Mouse (Mus musculus) stomach, embryonic 16.5 days (tissue): ENCODE measurements at regions not wholly inside any gene's neighbourhood (a gene's known extent, or its start where the extent isn't known, plus 50 kb on each side); places are given as distances from the start of the nearest gene placed in this dataset.

Source experiments
- ATAC-seq: fragments of 200-750 bp; cut with Nextera tagmentation; 2 replicates; pipeline ENCODE4 v1.8.0; 2017; ENCODE audit warnings: moderate number of reproducible peaks, moderate TSS enrichment; ENCODE audit not compliant: insufficient read depth, low FRiP score
- H3K27ac ChIP-seq: fragments of 300-500 bp; sonication (generic); 2 replicates; pipeline ENCODE4 v1.5.1; 2014; ENCODE audit warnings: low read length
- H3K27me3 ChIP-seq: fragments of 300-500 bp; sonication (generic); 2 replicates; pipeline ENCODE4 v1.6.1; 2014; ENCODE audit warnings: low read length, control low read depth, mixed read lengths; ENCODE audit not compliant: control insufficient read depth, insufficient read depth
- H3K36me3 ChIP-seq: fragments of 300-500 bp; sonication (generic); 2 replicates; pipeline ENCODE4 v1.6.1; 2014; ENCODE audit warnings: low read length; ENCODE audit not compliant: control insufficient read depth, insufficient read depth
- H3K4me1 ChIP-seq: fragments of 300-500 bp; sonication (generic); 2 replicates; pipeline ENCODE4 v1.6.1; 2014; ENCODE audit warnings: low read length, control low read depth, mixed read lengths; ENCODE audit not compliant: control insufficient read depth, insufficient read depth
- H3K4me2 ChIP-seq: fragments of 300-500 bp; sonication (generic); 2 replicates; pipeline ENCODE4 v1.6.1; 2014; ENCODE audit warnings: low read depth, low read length, mixed read lengths
- H3K4me3 ChIP-seq: fragments of 300-500 bp; sonication (generic); replicated peaks from 2 replicates; pipeline ENCODE4 v1.5.1; 2014; ENCODE audit warnings: mild to moderate bottlenecking, low read length
- H3K9ac ChIP-seq: fragments of 300-500 bp; sonication (generic); 2 replicates; pipeline ENCODE4 v1.6.1; 2014; ENCODE audit warnings: low read length
- H3K9me3 ChIP-seq: fragments of 300-500 bp; sonication (generic); replicated peaks from 2 replicates; pipeline ENCODE4 v1.6.1; 2016; ENCODE audit warnings: low read length, control low read depth; ENCODE audit not compliant: control insufficient read depth
- WGBS: fragments of 180-500 bp; shearing (Covaris S2); extraction: QIAGEN DNeasy Blood & Tissue Kit; methylation state at CpG from one replicate; pipeline ENCODE4 v1.1.7; 2014; 5-methylcytosine and 5-hydroxymethylcytosine counted together

GRCm38 (mm10) chr5:4697346-4698095 lies 60.3 kb downstream of the Fzd1 start:
- H3K4me3 ChIP-seq, result no peak overlapping the region
- H3K4me2 ChIP-seq, result no peak overlapping the region
- H3K9ac ChIP-seq, result no peak overlapping the region
- H3K4me1 ChIP-seq, result no peaks in the 10 kb centered on the region
- 80% methylated on average over 4 of the region's 4 CpGs for WGBS
- ATAC-seq, result no peak
- H3K9me3 ChIP-seq, result no peaks in the 10 kb centered on the region; the same call in 1 of the 2 replicates
- H3K27me3 ChIP-seq, result no peaks in the 10 kb centered on the region
- no peak overlapping the region for H3K27ac ChIP-seq
- H3K36me3 ChIP-seq, result no peaks in the 10 kb centered on the region

- Histone ChIP-seq H3K4me1 (no peaks in the 10 kb centered on the region), H3K36me3 (no peaks in the 10 kb centered on the region), H3K27me3 (no peaks in the 10 kb centered on the region), H3K4me3 (no peak overlapping the region), H3K27ac (no peak overlapping the region), H3K9ac (no peak overlapping the region), H3K4me2 (no peak overlapping the region), H3K9me3 (no peaks in the 10 kb centered on the region; the same call in 1 of the 2 replicates)
- ATAC-seq, result no peak
These were observed 61.1 kb downstream of the Fzd1 start for GRCm38 (mm10) chr5:4696701-4697100.

DNA sequence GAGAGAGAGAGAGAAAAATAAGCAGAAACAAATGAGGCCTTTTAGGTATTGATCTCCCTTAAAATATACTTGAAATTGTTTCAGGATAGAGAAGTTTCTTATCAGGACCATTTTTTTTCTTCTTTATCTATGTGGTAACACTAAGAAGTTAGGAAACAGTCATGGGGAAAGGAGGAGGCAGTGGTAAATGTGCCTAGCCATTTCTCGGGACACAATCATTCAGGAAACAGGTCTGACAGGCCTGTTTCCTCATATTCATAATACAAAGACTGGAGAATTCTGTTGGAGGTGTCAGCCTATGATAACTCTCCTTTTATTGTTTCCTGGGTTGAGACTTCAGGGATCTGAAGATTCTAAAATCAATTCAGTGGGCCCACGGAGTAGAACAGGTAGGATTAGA lies 68.7 kb downstream of the Fzd1 start:
- no peak overlapping the region for H3K27ac ChIP-seq
- H3K36me3 ChIP-seq, result no peaks in the 10 kb centered on the region
- no peak overlapping the region for H3K4me2 ChIP-seq
- 52% methylated on average over 2 of the region's 2 CpGs for WGBS
- no peaks in the 10 kb centered on the region for H3K27me3 ChIP-seq
- no peaks in the 10 kb centered on the region for H3K9me3 ChIP-seq
- ATAC-seq, result no peak
- no peaks in the 10 kb centered on the region for H3K4me1 ChIP-seq
- H3K9ac ChIP-seq, result no peak overlapping the region
- no peak overlapping the region for H3K4me3 ChIP-seq

- Histone ChIP-seq H3K4me2 (no peak overlapping the region), H3K27me3 (no peaks in the 10 kb centered on the region), H3K36me3 (no peaks in the 10 kb centered on the region), H3K9ac (no peak overlapping the region), H3K27ac (no peak overlapping the region), H3K4me3 (no peak overlapping the region), H3K4me1 (no peaks in the 10 kb centered on the region), H3K9me3 (no peaks in the 10 kb centered on the region)
- no peak for ATAC-seq
- WGBS, result 77% methylated on average over 2 of the region's 2 CpGs
These were observed 82.5 kb downstream of the Fzd1 start for GRCm38 (mm10) chr5:4675316-4675715.

DNA sequence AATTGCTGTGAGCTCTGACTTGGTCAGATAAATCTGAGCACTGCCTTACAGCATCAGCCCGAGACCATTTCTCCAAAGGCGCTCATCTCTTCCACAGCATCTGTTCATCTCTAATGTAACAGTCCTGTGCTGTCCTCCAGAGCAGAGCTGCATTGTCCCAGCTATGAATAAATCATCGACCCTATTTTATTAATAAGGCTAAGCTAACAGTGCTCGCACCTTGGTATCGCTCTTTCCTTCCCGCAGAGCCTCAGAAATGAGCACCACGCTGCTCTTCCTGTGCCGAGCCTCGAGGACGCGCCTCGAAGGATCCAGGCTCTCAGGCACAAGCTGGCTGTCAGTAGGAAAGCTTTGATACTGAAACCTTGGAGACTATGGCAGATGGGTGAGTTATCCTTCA lies 91.5 kb downstream of the Fzd1 start:
- H3K36me3 ChIP-seq, result no peaks in the 10 kb centered on the region
- WGBS, result 82% methylated on average over 12 of the region's 12 CpGs

DNA sequence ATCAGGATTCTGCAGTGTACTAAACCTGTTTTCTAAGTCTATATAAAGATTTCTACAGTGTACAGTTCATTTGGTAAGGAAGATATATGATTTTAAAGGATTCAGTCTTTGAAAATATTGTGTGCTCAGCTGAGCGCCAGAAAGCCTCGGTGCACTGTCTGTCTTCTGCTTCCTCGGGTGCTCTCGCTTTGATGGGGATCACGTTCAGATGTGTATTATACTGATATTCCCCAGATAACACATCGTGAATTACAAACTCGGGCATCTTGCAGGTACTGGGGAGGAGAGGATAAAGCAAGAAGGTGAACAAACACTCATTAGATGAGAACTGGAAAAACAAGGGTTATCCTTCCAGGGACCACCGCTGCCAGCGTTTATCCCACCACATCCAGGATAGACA lies 91.9 kb downstream of the Fzd1 start:
- Histone ChIP-seq H3K9me3 (no peaks in the 10 kb centered on the region), H3K27me3 (no peaks in the 10 kb centered on the region), H3K27ac (no peak overlapping the region), H3K36me3 (no peaks in the 10 kb centered on the region), H3K4me1 (peaks cover 8% of the 10 kb centered on the region; the same call in 1 of the 2 replicates), H3K9ac (no peak overlapping the region), H3K4me2 (no peak overlapping the region), H3K4me3 (no peak overlapping the region)
- no peak for ATAC-seq
- WGBS, result 68% methylated on average over 9 of the region's 9 CpGs

More for the DNA sequence above, 91.5 kb downstream of the Fzd1 start:
- no peak overlapping the region for H3K9ac ChIP-seq
- H3K27me3 ChIP-seq, result no peaks in the 10 kb centered on the region
- no peak overlapping the region for H3K4me2 ChIP-seq
- no peak for ATAC-seq
- H3K27ac ChIP-seq, result no peak overlapping the region
- peaks cover 5% of the 10 kb centered on the region; the same call in 1 of the 2 replicates for H3K4me1 ChIP-seq
- H3K9me3 ChIP-seq, result no peaks in the 10 kb centered on the region
- H3K4me3 ChIP-seq, result no peak overlapping the region

DNA sequence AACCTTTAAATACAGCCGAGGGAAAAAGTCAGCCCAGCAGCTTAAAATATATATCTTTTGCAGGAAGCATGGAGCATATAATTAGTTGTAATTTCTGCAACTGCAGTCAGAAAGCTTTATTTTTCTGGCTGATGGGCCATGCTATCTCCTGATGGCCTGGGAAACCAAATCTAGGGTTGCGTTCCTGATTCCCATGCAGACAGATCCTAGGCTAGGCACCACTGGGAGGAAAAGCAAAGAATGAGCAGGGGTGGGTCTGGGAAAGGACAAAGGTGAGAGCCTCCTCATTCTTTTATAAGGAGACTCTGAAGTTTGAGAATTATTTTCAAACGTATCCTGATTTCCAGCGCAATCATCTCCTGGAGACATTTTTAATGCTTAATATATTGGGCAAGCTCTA lies 92.9 kb downstream of the Fzd1 start:
- Histone ChIP-seq H3K27me3 (no peaks in the 10 kb centered on the region), H3K27ac (no peak overlapping the region), H3K4me3 (no peak overlapping the region), H3K4me2 (no peak overlapping the region), H3K4me1 (peaks cover 8% of the 10 kb centered on the region; the same call in 1 of the 2 replicates), H3K9me3 (no peaks in the 10 kb centered on the region), H3K36me3 (no peaks in the 10 kb centered on the region), H3K9ac (no peak overlapping the region)
- 66% methylated on average over 4 of the region's 4 CpGs for WGBS
- ATAC-seq, result no peak

GRCm38 (mm10) chr5:4664488-4664887 lies 93.3 kb downstream of the Fzd1 start:
- Histone ChIP-seq H3K4me2 (no peak overlapping the region), H3K4me1 (peaks cover 8% of the 10 kb centered on the region; the same call in 1 of the 2 replicates), H3K9me3 (no peaks in the 10 kb centered on the region), H3K9ac (no peak overlapping the region), H3K36me3 (no peaks in the 10 kb centered on the region), H3K27me3 (no peaks in the 10 kb centered on the region), H3K27ac (no peak overlapping the region), H3K4me3 (no peak overlapping the region)
- 53% methylated on average over 10 of the region's 10 CpGs for WGBS
- no peak for ATAC-seq

GRCm38 (mm10) chr5:4662198-4662585 lies 95.6 kb downstream of the Fzd1 start:
- Histone ChIP-seq H3K4me1 (peaks cover 8% of the 10 kb centered on the region; the same call in 1 of the 2 replicates), H3K9me3 (no peaks in the 10 kb centered on the region), H3K27me3 (no peaks in the 10 kb centered on the region), H3K27ac (no peak overlapping the region), H3K4me3 (no peak overlapping the region), H3K9ac (0 out of 2 replicates have a peak overlapping the region, but pooled peaks have one; percentile 47), H3K4me2 (peak overlapping the region; percentile 40), H3K36me3 (no peaks in the 10 kb centered on the region)
- WGBS, result 41% methylated on average over 6 of the region's 6 CpGs
- ATAC-seq, result no peak
